Mouse (Mus musculus) neural tube, embryonic 13.5 days (tissue): Measurements from ENCODE around the gene Rab5b. TPM values are rescaled to one million over a fixed set of nuclear protein-coding genes. Genes with fewer than 3 reads are reported as not detected.
"Not testable (repeated sequence)": the region's sequence is repeated elsewhere in the genome, so short reads cannot be mapped to it uniquely, and the experiment has no call there.

ENCODE experiments used
- ATAC-seq: fragments of 200-750 bp; cut with Nextera tagmentation; 2 replicates; pipeline ENCODE4 v1.8.0; 2017; ENCODE audit warnings: low read depth, mild to moderate bottlenecking, moderate TSS enrichment, moderate library complexity
- H3K27ac ChIP-seq: fragments of 300-500 bp; sonication (generic); replicated peaks from 2 replicates; pipeline ENCODE4 v1.5.1; 2015; ENCODE audit warnings: moderate library complexity, mild to moderate bottlenecking, inconsistent platforms
- H3K27me3 ChIP-seq: fragments of 300-500 bp; sonication (generic); 2 replicates; pipeline ENCODE4 v1.6.1; 2015; ENCODE audit warnings: mild to moderate bottlenecking, inconsistent platforms
- H3K36me3 ChIP-seq: fragments of 300-500 bp; sonication (generic); 2 replicates; pipeline ENCODE4 v1.6.1; 2015; ENCODE audit warnings: mild to moderate bottlenecking, inconsistent platforms
- H3K4me1 ChIP-seq: fragments of 300-500 bp; sonication (generic); replicated peaks from 2 replicates; pipeline ENCODE4 v1.6.1; 2015; ENCODE audit warnings: inconsistent platforms
- H3K4me2 ChIP-seq: fragments of 300-500 bp; sonication (generic); 2 replicates; pipeline ENCODE4 v1.6.1; 2015; ENCODE audit warnings: inconsistent platforms, mild to moderate bottlenecking, moderate library complexity
- H3K4me3 ChIP-seq: fragments of 300-500 bp; sonication (generic); 2 replicates; pipeline ENCODE4 v1.5.1; 2015; ENCODE audit warnings: mild to moderate bottlenecking, inconsistent platforms
- H3K9ac ChIP-seq: fragments of 300-500 bp; sonication (generic); 2 replicates; pipeline ENCODE4 v1.6.1; 2015; ENCODE audit warnings: moderate library complexity, mild to moderate bottlenecking, inconsistent platforms
- H3K9me3 ChIP-seq: fragments of 300-500 bp; sonication (generic); 2 replicates; pipeline ENCODE4 v1.6.1; 2016; ENCODE audit warnings: inconsistent platforms
- WGBS: fragments of 180-500 bp; shearing (Covaris S2); methylation state at CpG from one replicate; pipeline ENCODE4 v1.1.7; 2015; 5-methylcytosine and 5-hydroxymethylcytosine counted together
- polyA plus RNA-seq: library from polyadenylated mRNA; unstranded; fragments of >200 nt; fragmentation: Nextera tagmentation; extraction: Ambion mirVana; gene quantifications from 2 replicates; pipeline ENCODE4 v1.2.1, GENCODE M21; 2015

Rab5b gene
- polyA plus RNA-seq, 1 experiment from 2014 or later = 103 TPM

DNA sequence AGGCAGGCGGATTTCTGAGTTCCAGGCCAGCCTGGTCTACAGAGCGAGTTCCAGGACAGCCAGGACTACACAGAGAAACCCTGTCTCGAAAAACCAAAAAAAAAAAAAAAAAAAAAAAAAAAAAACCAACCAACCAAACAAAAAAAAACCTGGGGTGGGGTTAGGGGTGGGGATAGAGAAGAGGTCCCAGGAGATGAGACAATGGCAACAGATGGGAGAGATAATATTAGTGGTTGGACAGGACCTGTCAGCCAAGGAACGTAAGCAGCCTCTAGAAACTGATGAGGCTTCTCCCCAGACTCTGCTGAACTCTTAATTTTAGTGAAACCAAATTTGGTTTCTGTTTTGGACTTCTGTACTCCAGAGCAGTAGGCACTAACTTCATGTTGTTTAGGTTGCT, 29.4 kb upstream of the Rab5b start:
- H3K4me2 ChIP-seq, H3K9me3 ChIP-seq, H3K27me3 ChIP-seq, H3K4me3 ChIP-seq, H3K9ac ChIP-seq, H3K27ac ChIP-seq, H3K4me1 ChIP-seq, H3K36me3 ChIP-seq, ATAC-seq: not testable (repeated sequence)
- 88% methylated on average over 4 of the region's 4 CpGs for WGBS

GRCm38 (mm10) chr10:128715559-128716537, 19.8 kb upstream of the Rab5b start:
- H3K27me3 ChIP-seq = no peaks in the 10 kb centered on the region
- H3K9ac ChIP-seq = no peak overlapping the region
- no peak overlapping the region for H3K4me3 ChIP-seq
- H3K36me3 ChIP-seq = no peaks in the 10 kb centered on the region
- WGBS = 89% methylated on average over 19 of the region's 19 CpGs
- no peak for ATAC-seq
- no peaks in the 10 kb centered on the region for H3K4me1 ChIP-seq
- H3K27ac ChIP-seq = no peak overlapping the region
- no peaks in the 10 kb centered on the region for H3K9me3 ChIP-seq
- no peak overlapping the region for H3K4me2 ChIP-seq

DNA sequence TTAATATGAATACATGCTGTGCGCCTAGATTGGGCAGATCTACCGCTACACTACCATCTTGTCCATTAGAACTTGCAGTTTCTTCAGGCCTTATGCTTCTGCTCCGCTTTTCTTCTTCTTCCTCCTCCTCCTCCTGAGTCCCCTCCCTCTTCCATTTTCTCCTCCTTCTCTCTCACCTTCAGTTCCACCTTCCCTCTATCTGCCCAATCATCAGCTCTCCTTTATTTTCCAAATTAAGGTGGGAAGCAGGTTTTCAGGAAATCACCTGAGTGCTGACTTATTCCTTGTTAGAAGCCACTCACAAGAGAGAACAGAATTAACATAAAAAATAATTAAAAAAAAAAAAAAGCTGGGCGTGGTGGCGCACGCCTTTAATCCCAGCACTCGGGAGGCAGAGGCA, 15.3 kb upstream of the Rab5b start:
- WGBS = 95% methylated on average over 7 of the region's 7 CpGs

GRCm38 (mm10) chr10:128705317-128705693, 9.2 kb upstream of the Rab5b start:
- peaks cover 19% of the 10 kb centered on the region for H3K4me1 ChIP-seq
- H3K4me3 ChIP-seq = peak overlapping the region; percentile 75
- H3K36me3 ChIP-seq = 0 out of 2 replicates have a peak, but pooled peaks cover 6% of the 10 kb centered on the region
- peak overlapping the region; percentile 63 for H3K9ac ChIP-seq
- H3K4me2 ChIP-seq = peak overlapping the region; percentile 88
- no peaks in the 10 kb centered on the region for H3K9me3 ChIP-seq
- 0 out of 2 replicates have a peak overlapping the region, but pooled peaks have one; percentile 29 for H3K27ac ChIP-seq
- WGBS = 11% methylated on average over 11 of the region's 11 CpGs
- ATAC-seq = peak; percentile 58
- H3K27me3 ChIP-seq = no peaks in the 10 kb centered on the region

More for the DNA sequence above, 15.3 kb upstream of the Rab5b start:
- not testable (repeated sequence) for H3K4me1 ChIP-seq, ATAC-seq, H3K36me3 ChIP-seq, H3K4me2 ChIP-seq, H3K27ac ChIP-seq, H3K9ac ChIP-seq, H3K9me3 ChIP-seq, H3K4me3 ChIP-seq, H3K27me3 ChIP-seq

- WGBS = under 1% methylated on average over 62 of the region's 62 CpGs
- Histone ChIP-seq H3K36me3 (peaks cover 10% of the 10 kb centered on the region; the same call in 1 of the 2 replicates), H3K4me1 (peaks cover 19% of the 10 kb centered on the region), H3K4me3 (peak within 1 kb of the TSS; percentile 75), H3K9me3 (no peaks in the 10 kb centered on the region), H3K9ac (peak within 1 kb of the TSS; percentile 72), H3K4me2 (peak within 1 kb of the TSS; percentile 88), H3K27me3 (no peaks in the 10 kb centered on the region), H3K27ac (peak within 1 kb of the TSS; percentile 80)
- peak; percentile 94 for ATAC-seq
These were observed 8.6 kb upstream of the Rab5b start, which contains the start of gene Cdk2 for GRCm38 (mm10) chr10:128704491-128705316. Gene Cdk2 (minus strand): TSS chr10:128705031.

GRCm38 (mm10) chr10:128703895-128704294, 7.8 kb upstream of the Rab5b start, which contains the start of gene Pmel:
Gene Pmel (plus strand): TSS chr10:128704195.
- H3K9me3 ChIP-seq = no peaks in the 10 kb centered on the region
- H3K27ac ChIP-seq = peak within 1 kb of the TSS; percentile 80
- peak within 1 kb of the TSS; percentile 72 for H3K9ac ChIP-seq
- peaks cover 11% of the 10 kb centered on the region for H3K36me3 ChIP-seq
- peak within 1 kb of the TSS; percentile 88 for H3K4me2 ChIP-seq
- H3K4me3 ChIP-seq = peak within 1 kb of the TSS; percentile 75
- WGBS = 27% methylated on average over 4 of the region's 4 CpGs
- no peaks in the 10 kb centered on the region for H3K27me3 ChIP-seq
- ATAC-seq = no peak
- peaks cover 19% of the 10 kb centered on the region for H3K4me1 ChIP-seq

DNA sequence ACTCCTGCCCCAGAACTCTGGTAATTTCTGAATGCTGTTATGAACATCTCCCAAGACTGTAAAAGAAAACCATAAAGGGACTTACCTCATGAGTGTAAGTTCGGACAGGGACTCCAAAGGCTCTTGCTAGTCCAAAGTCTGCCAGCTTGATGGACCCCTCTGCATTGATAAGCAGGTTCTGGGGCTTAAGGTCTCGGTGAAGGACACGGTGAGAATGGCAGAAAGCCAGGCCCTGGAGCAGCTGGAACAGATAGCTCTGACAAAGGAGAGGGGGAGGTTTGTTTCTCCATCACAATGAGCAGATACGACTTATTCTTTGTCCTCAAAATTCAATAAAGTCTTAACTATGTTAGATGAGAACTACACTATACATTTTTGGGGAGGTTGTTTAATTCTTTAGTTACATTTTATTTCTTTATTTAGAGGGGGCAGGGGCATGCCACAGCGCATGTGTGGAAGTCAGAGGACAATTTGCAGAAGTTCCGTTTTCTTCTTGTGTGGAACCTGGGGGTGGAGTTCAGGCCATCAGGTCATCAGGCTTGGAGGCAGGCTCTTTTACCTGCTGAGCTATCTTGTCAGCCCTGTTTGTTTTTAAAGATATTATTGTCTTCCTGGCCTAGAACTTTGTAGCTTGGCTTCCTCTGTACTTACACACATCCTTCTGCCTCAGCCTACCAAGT, 6.4 kb upstream of the Rab5b start:
- no peak overlapping the region for H3K4me2 ChIP-seq

GRCm38 (mm10) chr10:128700712-128701111, 4.6 kb upstream of the Rab5b start:
- 96% methylated on average over 5 of the region's 5 CpGs for WGBS
- H3K4me3 ChIP-seq = no peak overlapping the region
- H3K36me3 ChIP-seq = peaks cover 11% of the 10 kb centered on the region
- H3K9me3 ChIP-seq = no peaks in the 10 kb centered on the region
- no peak for ATAC-seq
- no peaks in the 10 kb centered on the region for H3K27me3 ChIP-seq
- H3K4me2 ChIP-seq = no peak overlapping the region
- no peak overlapping the region for H3K9ac ChIP-seq
- H3K27ac ChIP-seq = no peak overlapping the region
- H3K4me1 ChIP-seq = peaks cover 22% of the 10 kb centered on the region

More for the DNA sequence above, 6.4 kb upstream of the Rab5b start:
- H3K36me3 ChIP-seq = peaks cover 11% of the 10 kb centered on the region
- H3K4me1 ChIP-seq = peaks cover 19% of the 10 kb centered on the region
- H3K27ac ChIP-seq = no peak overlapping the region
- H3K27me3 ChIP-seq = no peaks in the 10 kb centered on the region
- H3K9me3 ChIP-seq = no peaks in the 10 kb centered on the region
- 75% methylated on average over 6 of the region's 6 CpGs for WGBS
- no peak for ATAC-seq
- no peak overlapping the region; the same call in 1 of the 2 replicates for H3K9ac ChIP-seq
- H3K4me3 ChIP-seq = no peak overlapping the region

- no peak overlapping the region for H3K9ac ChIP-seq
- no peaks in the 10 kb centered on the region for H3K27me3 ChIP-seq
- no peaks in the 10 kb centered on the region for H3K9me3 ChIP-seq
- H3K27ac ChIP-seq = no peak overlapping the region
- no peak for ATAC-seq
- no peak overlapping the region for H3K4me3 ChIP-seq
- WGBS = 80% methylated on average over 11 of the region's 11 CpGs
- peaks cover 11% of the 10 kb centered on the region for H3K36me3 ChIP-seq
- peaks cover 22% of the 10 kb centered on the region for H3K4me1 ChIP-seq
- no peak overlapping the region for H3K4me2 ChIP-seq
These were observed 3.5 kb upstream of the Rab5b start for GRCm38 (mm10) chr10:128699611-128700010.

DNA sequence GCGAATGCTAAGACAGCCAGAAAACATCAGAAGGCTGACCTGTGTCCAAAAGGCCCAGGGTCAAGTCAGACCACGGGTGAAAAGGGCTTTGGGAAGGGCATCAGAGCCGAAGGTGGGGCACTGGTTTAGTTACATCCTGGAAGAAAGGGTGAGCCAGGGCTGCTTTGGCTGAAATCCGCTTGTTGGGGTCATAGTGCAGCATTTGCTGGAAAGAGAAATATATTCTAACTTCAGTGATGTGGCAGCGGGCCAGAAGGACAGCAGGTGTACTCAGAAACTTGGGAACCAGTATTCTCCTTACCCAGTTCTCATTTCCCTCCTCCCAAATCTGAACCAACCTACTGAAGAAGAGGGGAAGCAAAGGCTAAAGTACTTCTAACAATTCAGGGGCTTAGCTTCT, 2.9 kb upstream of the Rab5b start:
- H3K9me3 ChIP-seq = no peaks in the 10 kb centered on the region
- ATAC-seq = no peak
- H3K4me3 ChIP-seq = no peak overlapping the region
- H3K4me1 ChIP-seq = peaks cover 21% of the 10 kb centered on the region
- H3K4me2 ChIP-seq = no peak overlapping the region
- H3K27ac ChIP-seq = no peak overlapping the region
- H3K9ac ChIP-seq = no peak overlapping the region
- WGBS = 89% methylated on average over 5 of the region's 5 CpGs
- H3K27me3 ChIP-seq = no peaks in the 10 kb centered on the region
- H3K36me3 ChIP-seq = peaks cover 11% of the 10 kb centered on the region

DNA sequence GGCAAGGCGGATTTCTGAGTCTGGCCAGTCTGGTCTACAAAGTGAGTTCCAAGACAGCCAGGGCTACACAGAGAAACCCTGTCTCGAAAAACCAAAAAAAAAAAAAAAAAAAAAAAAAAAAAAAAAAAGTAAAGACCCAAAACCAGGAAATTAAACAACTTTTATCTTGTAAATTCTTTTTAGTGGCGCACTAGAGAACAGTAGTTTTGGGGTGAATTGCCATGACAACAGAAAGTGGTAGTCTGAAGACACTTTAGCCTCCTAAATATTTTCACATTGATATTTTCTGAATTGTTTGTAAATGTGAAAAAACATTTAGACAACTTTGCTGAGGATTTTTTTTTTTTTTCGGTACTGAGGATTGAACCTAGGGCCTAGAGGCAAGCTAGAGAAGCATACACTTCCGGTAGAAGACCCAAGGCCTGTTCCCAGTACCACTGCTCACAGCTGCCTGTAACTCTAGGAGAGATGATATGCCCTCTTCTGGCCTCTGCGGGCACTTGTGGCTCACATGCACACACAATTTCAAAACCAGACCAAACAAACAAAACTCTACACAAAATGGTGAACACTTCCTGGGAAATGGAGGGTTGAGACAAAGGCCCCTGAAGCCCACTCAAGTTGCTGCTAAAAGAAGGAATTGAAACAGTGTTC, 1.1 kb upstream of the Rab5b start:
- Histone ChIP-seq H3K4me2 (peak overlapping the region; percentile 57), H3K27me3 (no peaks in the 10 kb centered on the region), H3K9me3 (no peaks in the 10 kb centered on the region), H3K9ac (0 out of 2 replicates have a peak overlapping the region, but pooled peaks have one; percentile 52), H3K4me1 (peaks cover 21% of the 10 kb centered on the region), H3K4me3 (peak overlapping the region; percentile 73), H3K36me3 (peaks cover 11% of the 10 kb centered on the region), H3K27ac (peak overlapping the region; percentile 77; the same call in 1 of the 2 replicates)
- no peak for ATAC-seq
- 91% methylated on average over 6 of the region's 6 CpGs for whole genome bisulfite sequencing
